Mouse (Mus musculus) fat pad, adult 2 months (tissue): ENCODE measurements around the gene Olfr706.
"Not testable (repeated sequence)": the region's sequence is repeated elsewhere in the genome, so short reads cannot be mapped to it uniquely, and the experiment has no call there.

Source experiments
- DNase-seq: peaks from one replicate; pipeline ENCODE4 v3.0.0-alpha.2; 2011; ENCODE audit warnings: low read depth, low spot score; ENCODE audit errors: extremely low read depth

The Olfr706 gene

GRCm38 (mm10) chr7:106888062-106888461 is at the start of gene Olfr706:
TSS of gene Olfr706 (minus strand) at chr7:106888162.
- no peak for DNase-seq

- no peak for DNase-seq
Measured at GRCm38 (mm10) chr7:106932119-106932518, 44.2 kb upstream of the Olfr706 start, which contains the start of gene Olfr709-ps1. TSS of gene Olfr709-ps1 (minus strand) at chr7:106932219.

GRCm38 (mm10) chr7:106920961-106921360 is 33.0 kb upstream of the Olfr706 start:
- DNase-seq = not testable (repeated sequence)

- DNase-seq = no peak
Measured at GRCm38 (mm10) chr7:106907676-106908075, 19.7 kb upstream of the Olfr706 start, which contains the start of gene Olfr1532-ps1. TSS of gene Olfr1532-ps1 (plus strand) at chr7:106908001.

- not testable (repeated sequence) for DNase-seq
Measured at GRCm38 (mm10) chr7:106901141-106901540, 13.2 kb upstream of the Olfr706 start, which contains the start of gene Olfr707. TSS of gene Olfr707 (minus strand) at chr7:106901241.

- DNase-seq = no peak
Measured at GRCm38 (mm10) chr7:106876791-106877190, 11.2 kb downstream of the Olfr706 start, which contains the start of gene Olfr705. TSS of gene Olfr705 (minus strand) at chr7:106876891.

GRCm38 (mm10) chr7:106862885-106863284 is 25.1 kb downstream of the Olfr706 start, which contains the start of gene Olfr704:
TSS of gene Olfr704 (plus strand) at chr7:106863185.
- DNase-seq = no peak

GRCm38 (mm10) chr7:106843060-106843459 is 44.9 kb downstream of the Olfr706 start, which contains the start of gene Olfr703:
TSS of gene Olfr703 (plus strand) at chr7:106843360.
- no peak for DNase-seq

GRCm38 (mm10) chr7:106833793-106834192 is 54.2 kb downstream of the Olfr706 start, which contains the start of gene Olfr702:
TSS of gene Olfr702 (minus strand) at chr7:106833893.
- no peak for DNase-seq
